Mouse (Mus musculus) CH12.LX (cell line): Measurements from ENCODE around the gene Pwp1. TPM values are rescaled to one million over a fixed set of nuclear protein-coding genes. Genes with fewer than 3 reads are reported as not detected.

Experiments used
- DNase-seq: peaks from one replicate; pipeline ENCODE4 v3.0.0-alpha.2; 2013; ENCODE audit errors: extremely low read depth
- H3K27ac ChIP-seq: 2 replicates; pipeline ENCODE4 v1.5.1; 2012; ENCODE audit warnings: low read depth, mild to moderate bottlenecking, control low read depth, moderate library complexity; ENCODE audit not compliant: insufficient read depth
- H3K27me3 ChIP-seq: replicated peaks from 2 replicates; pipeline ENCODE3; 2012; ENCODE audit warnings: inconsistent platforms
- H3K36me3 ChIP-seq, 2 experiments: replicated peaks in 1 of 2; 2 replicates each; pipeline versions ENCODE3 to v1.6.1; 2012; ENCODE audit warnings: inconsistent platforms in 1 of 2, low read length in 1 of 2, mild to moderate bottlenecking in 1 of 2, mixed read lengths in 1 of 2, moderate library complexity in 1 of 2; ENCODE audit not compliant: control insufficient read depth in 1 of 2, insufficient read depth in 1 of 2
- H3K4me1 ChIP-seq, 2 experiments: 2 replicates each; pipeline ENCODE4 v1.6.1; 2012; ENCODE audit warnings: inconsistent platforms in 1 of 2, moderate library complexity in 1 of 2; ENCODE audit not compliant: insufficient read depth in 2 of 2, control insufficient read depth in 1 of 2
- H3K4me2 ChIP-seq: 2 replicates; pipeline ENCODE4 v1.6.1; 2012; ENCODE audit warnings: low read depth, mild to moderate bottlenecking, control low read depth; ENCODE audit not compliant: poor library complexity, insufficient read depth, severe bottlenecking
- H3K4me3 ChIP-seq, 3 experiments: fragments of 150-350 bp in 1 of 3; sonication (generic) in 1 of 3; replicated peaks in 1 of 3; 2 replicates each; pipeline versions ENCODE3 to v1.5.1; 2011 to 2012; ENCODE audit warnings: low read depth in 2 of 3, low read length in 2 of 3, mild to moderate bottlenecking in 2 of 3, moderate library complexity in 2 of 3, control low read depth in 1 of 3, improper control_type of control experiment in 1 of 3, inconsistent platforms in 1 of 3, mixed read lengths in 1 of 3; ENCODE audit not compliant: poor library complexity in 1 of 3
- H3K79me2 ChIP-seq: replicated peaks from 2 replicates; pipeline ENCODE4 v1.6.1; 2012; ENCODE audit warnings: mild to moderate bottlenecking, moderate library complexity; ENCODE audit not compliant: control insufficient read depth, poor library complexity, insufficient read depth, severe bottlenecking; ENCODE audit errors: extremely low read depth
- H3K9ac ChIP-seq: 2 replicates; pipeline ENCODE4 v1.6.1; 2012; ENCODE audit warnings: low read depth, mild to moderate bottlenecking, control low read depth, moderate library complexity; ENCODE audit not compliant: insufficient read depth
- H3K9me3 ChIP-seq: replicated peaks from 2 replicates; pipeline ENCODE3; 2012; ENCODE audit warnings: low read length, inconsistent platforms, mixed read lengths
- CHD2 ChIP-seq: IDR thresholded peaks from 2 replicates; pipeline ENCODE4 v1.6.1; 2011; ENCODE audit warnings: low read length, improper control_type of control experiment
- ETS1 ChIP-seq: conservative IDR thresholded peaks from 2 replicates; pipeline ENCODE4 v1.6.1; 2012; ENCODE audit warnings: low read depth, mild to moderate bottlenecking, inconsistent platforms, low read length, improper control_type of control experiment, moderate library complexity
- GABPA ChIP-seq: IDR thresholded peaks from 2 replicates; pipeline ENCODE4 v1.6.1; 2012; ENCODE audit warnings: low read depth, low read length, improper control_type of control experiment, inconsistent platforms; ENCODE audit not compliant: insufficient replicate concordance
- HCFC1 ChIP-seq: IDR thresholded peaks from 2 replicates; pipeline ENCODE4 v1.6.1; 2012; ENCODE audit warnings: low read depth, mild to moderate bottlenecking, inconsistent platforms, low read length, improper control_type of control experiment
- IRF4 ChIP-seq: IDR thresholded peaks from 2 replicates; pipeline ENCODE4 v1.6.1; 2014; ENCODE audit warnings: low read depth, mild to moderate bottlenecking, inconsistent platforms, low read length, improper control_type of control experiment
- JUN ChIP-seq: IDR thresholded peaks from 2 replicates; pipeline ENCODE4 v1.6.1; 2011; ENCODE audit warnings: low read depth, mild to moderate bottlenecking, low read length, improper control_type of control experiment, moderate library complexity; ENCODE audit not compliant: insufficient read depth
- JUND ChIP-seq: conservative IDR thresholded peaks from 2 replicates; pipeline ENCODE4 v1.6.1; 2011; ENCODE audit warnings: low read depth, low read length, improper control_type of control experiment
- MAFK ChIP-seq: IDR thresholded peaks from 2 replicates; pipeline ENCODE4 v1.6.1; 2011; ENCODE audit warnings: low read length, improper control_type of control experiment; ENCODE audit not compliant: insufficient replicate concordance
- MAX ChIP-seq: IDR thresholded peaks from 2 replicates; pipeline ENCODE4 v1.6.1; 2011; ENCODE audit warnings: low read length, improper control_type of control experiment
- MXI1 ChIP-seq: IDR thresholded peaks from 2 replicates; pipeline ENCODE4 v1.6.1; 2011; ENCODE audit warnings: mild to moderate bottlenecking, low read depth, low read length, improper control_type of control experiment
- NRF1 ChIP-seq: IDR thresholded peaks from 2 replicates; pipeline ENCODE4 v1.6.1; 2014; ENCODE audit warnings: low read depth, mild to moderate bottlenecking, inconsistent platforms, low read length, improper control_type of control experiment, moderate library complexity
- POLR2A ChIP-seq: IDR thresholded peaks from 2 replicates; pipeline ENCODE4 v1.6.1; 2011; ENCODE audit warnings: low read depth, mild to moderate bottlenecking, improper control_type of control experiment, low read length
- POLR2AphosphoS2 ChIP-seq: IDR thresholded peaks from 2 replicates; pipeline ENCODE4 v1.6.1; 2011; ENCODE audit warnings: low read depth, low read length, improper control_type of control experiment
- RCOR1 ChIP-seq: conservative IDR thresholded peaks from 2 replicates; pipeline ENCODE4 v1.6.1; 2012; ENCODE audit warnings: low read depth, mild to moderate bottlenecking, inconsistent platforms, low read length, improper control_type of control experiment
- SIN3A ChIP-seq: IDR thresholded peaks from 2 replicates; pipeline ENCODE4 v1.6.1; 2012; ENCODE audit warnings: low read length, improper control_type of control experiment, inconsistent platforms
- TBP ChIP-seq: conservative IDR thresholded peaks from 2 replicates; pipeline ENCODE4 v1.6.1; 2011; ENCODE audit warnings: low read depth, low read length, improper control_type of control experiment
- USF1 ChIP-seq: IDR thresholded peaks from 2 replicates; pipeline ENCODE4 v1.6.1; 2014; ENCODE audit warnings: low read depth, mild to moderate bottlenecking, inconsistent platforms, low read length, improper control_type of control experiment
- USF2 ChIP-seq: conservative IDR thresholded peaks from 2 replicates; pipeline ENCODE4 v1.6.1; 2011; ENCODE audit warnings: low read depth, low read length, improper control_type of control experiment
- ZC3H11A ChIP-seq: IDR thresholded peaks from 2 replicates; pipeline ENCODE4 v1.6.1; 2012; ENCODE audit warnings: low read depth, mild to moderate bottlenecking, inconsistent platforms, low read length, improper control_type of control experiment
- dilution Hi-C: fragments of 300-500 bp; cut with MboI; formaldehyde crosslinking; loops from 2 replicates; pipeline ENCODE4 v1.14.3; 2020; ENCODE audit warnings: low sequenced_read_pairs; ENCODE audit not compliant: extremely low pct_unique_long_range_greater_than_20kb, extremely low pct_ligation_motif_present
- in situ Hi-C: fragments of 300-500 bp; cut with MboI; formaldehyde crosslinking; loops from 3 replicates; pipeline ENCODE4 v1.14.3; 2019; ENCODE audit warnings: low sequenced_read_pairs, low pct_ligation_motif_present, low pct_unique_long_range_greater_than_20kb, mixed read lengths
- polyA plus RNA-seq: library from polyadenylated mRNA; unstranded; fragments of >175 nt; gene quantifications from 2 replicates; pipeline ENCODE4 v1.2.1, GENCODE M21; 2012; ENCODE audit warnings: low read depth; ENCODE audit not compliant: insufficient read length
- total RNA-seq, 2 experiments: library from RNA; depleted of rRNA; stranded (reverse); fragments of 300-350 nt in 1 of 2; fragments of >200 nt in 1 of 2; gene quantifications; 2 replicates each; pipeline ENCODE4 v1.2.3; 2012 to 2014

Pwp1 gene
- total and polyA plus RNA-seq, 3 experiments, result 65.0 to 118 (median 90.4) TPM

- TF ChIP-seq MAX (0 out of 2 replicates have a peak, but pooled peaks have one; percentile 37), USF2 (no peak), USF1 (no peak), SIN3A (peak; percentile 38; the same call in 1 of the 2 replicates)
Measured at GRCm38 (mm10) chr10:85873861-85874544, 44.7 kb downstream of the Pwp1 start (continued).

DNA sequence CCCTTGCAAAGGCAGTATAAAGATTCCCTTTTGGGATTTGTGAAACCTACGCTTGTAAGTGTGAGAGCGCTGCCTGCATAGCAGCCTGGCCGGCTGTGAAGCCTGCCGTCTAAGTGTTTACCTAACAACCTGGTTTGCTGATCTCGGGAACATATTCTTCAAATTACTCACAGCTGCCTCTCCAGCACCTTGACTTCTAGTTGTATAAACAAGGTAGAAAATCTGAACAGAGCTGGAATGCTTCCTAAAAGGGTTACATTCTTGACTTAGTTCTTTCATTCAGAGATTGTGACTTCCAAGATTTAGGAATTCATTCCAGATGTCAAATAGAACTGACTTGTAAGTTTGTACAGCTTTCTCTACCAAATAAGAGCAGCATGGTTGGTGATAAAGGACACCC lies 46.5 kb downstream of the Pwp1 start:
- dilution Hi-C loops, result no loop called here
- H3K79me2 ChIP-seq, result peaks cover 25% of the 10 kb centered on the region
- H3K9ac ChIP-seq, result no peak overlapping the region
- peaks cover 4% of the 10 kb centered on the region for H3K9me3 ChIP-seq
- H3K36me3 ChIP-seq, result peaks cover 51 to 65% of the 10 kb centered on the region in 2 experiments
- in situ Hi-C loops, result no loop called here
- H3K4me2 ChIP-seq, result no peak overlapping the region
- no peaks in the 10 kb centered on the region for H3K27me3 ChIP-seq
- no peak for TF ChIP-seq NRF1
- no peak for TF ChIP-seq GABPA
- TF ChIP-seq MXI1, result no peak
- no peak for TF ChIP-seq CHD2
- no peak for TF ChIP-seq JUND
- no peak for TF ChIP-seq ZC3H11A
- TF ChIP-seq ETS1, result no peak
- TF ChIP-seq MAFK, result no peak
- TF ChIP-seq USF2, result no peak
- TF ChIP-seq TBP, result no peak
- no peak for TF ChIP-seq IRF4
- TF ChIP-seq POLR2A, result no peak
- TF ChIP-seq POLR2AphosphoS2, result no peak
- TF ChIP-seq JUN, result no peak
- TF ChIP-seq HCFC1, result no peak
- no peak for TF ChIP-seq RCOR1
- H3K4me1 ChIP-seq, result peaks cover 3 to 23% of the 10 kb centered on the region in 2 experiments
- no peak overlapping the region for H3K27ac ChIP-seq
- no peak for DNase-seq
- no peak overlapping the region for H3K4me3 ChIP-seq
